Mouse (Mus musculus) MEL (cell line): ENCODE data around the gene Ctnnbl1.

Experiments
- CTCF ChIP-seq, 3 experiments: IDR thresholded peaks in 2 of 3; conservative IDR thresholded peaks in 1 of 3; 2 replicates each; pipeline ENCODE4 v1.5.1; 2011 to 2012; ENCODE audit warnings: low read length in 3 of 3, low read depth in 2 of 3, mild to moderate bottlenecking in 2 of 3, improper control_type of control experiment in 1 of 3, inconsistent platforms in 1 of 3, mixed read lengths in 1 of 3, moderate library complexity in 1 of 3; ENCODE audit not compliant: control insufficient read depth in 1 of 3, insufficient read depth in 1 of 3, poor library complexity in 1 of 3, severe bottlenecking in 1 of 3
- JUND ChIP-seq: IDR thresholded peaks from 2 replicates; pipeline ENCODE4 v1.6.1; 2011; ENCODE audit warnings: low read depth, mild to moderate bottlenecking, improper control_type of control experiment, low read length
- KAT2A ChIP-seq: conservative IDR thresholded peaks from 2 replicates; pipeline ENCODE4 v1.6.1; 2012; ENCODE audit warnings: low read depth, low read length, improper control_type of control experiment, inconsistent platforms
- MAFK ChIP-seq: IDR thresholded peaks from 2 replicates; pipeline ENCODE4 v1.6.1; 2011; ENCODE audit warnings: low read depth, mild to moderate bottlenecking, low read length, improper control_type of control experiment, borderline replicate concordance
- MAZ ChIP-seq: IDR thresholded peaks from 2 replicates; pipeline ENCODE4 v1.6.1; 2012; ENCODE audit warnings: low read depth, mild to moderate bottlenecking, inconsistent platforms, low read length, improper control_type of control experiment
- MEF2A ChIP-seq: IDR thresholded peaks from 2 replicates; pipeline ENCODE4 v1.6.1; 2014; ENCODE audit warnings: low read depth, mild to moderate bottlenecking, inconsistent platforms, low read length, improper control_type of control experiment; ENCODE audit not compliant: poor library complexity, insufficient replicate concordance, severe bottlenecking; ENCODE audit errors: extremely low read depth
- NELFE ChIP-seq: IDR thresholded peaks from 2 replicates; pipeline ENCODE4 v1.6.1; 2011; ENCODE audit warnings: low read depth, low read length, improper control_type of control experiment
- POLR2A ChIP-seq, 2 experiments: IDR thresholded peaks; 2 replicates each; pipeline ENCODE4 v1.6.1; 2011 to 2012; ENCODE audit warnings: low read length in 2 of 2, mild to moderate bottlenecking in 2 of 2, control low read depth in 1 of 2, improper control_type of control experiment in 1 of 2, low read depth in 1 of 2, moderate library complexity in 1 of 2; ENCODE audit not compliant: control insufficient read depth in 1 of 2, insufficient read depth in 1 of 2, poor library complexity in 1 of 2
- POLR2AphosphoS5 ChIP-seq: IDR thresholded peaks from 2 replicates; pipeline ENCODE4 v1.6.1; 2012; ENCODE audit warnings: low read depth, borderline replicate concordance, mild to moderate bottlenecking, inconsistent platforms, low read length, moderate library complexity, mixed read lengths
- ZNF384 ChIP-seq: IDR thresholded peaks from 2 replicates; pipeline ENCODE4 v1.6.1; 2012; ENCODE audit warnings: low read depth, mild to moderate bottlenecking, inconsistent platforms, low read length, improper control_type of control experiment

- TF ChIP-seq CTCF (IDR thresholded peaks at IDR 0.05 in 2 of 3, conservative IDR thresholded peaks at IDR 0.05 in 1 of 3; ENCODE audit: control insufficient read depth in 1 of 3, insufficient read depth in 1 of 3, low read depth in 2 of 3, low read length in 3 of 3, poor library complexity in 1 of 3, severe bottlenecking in 1 of 3), result no peak
- no peak for TF ChIP-seq POLR2A (IDR thresholded peaks at IDR 0.05; ENCODE audit: control insufficient read depth in 1 of 2, insufficient read depth in 1 of 2, low read depth in 1 of 2, low read length in 2 of 2, poor library complexity in 1 of 2)
- no peak for TF ChIP-seq NELFE
- no peak for TF ChIP-seq KAT2A
- no peak for TF ChIP-seq MAZ
- no peak for TF ChIP-seq MEF2A
- no peak for TF ChIP-seq ZNF384
- no peak for TF ChIP-seq MAFK
- TF ChIP-seq POLR2AphosphoS5, result no peak
- TF ChIP-seq JUND, result no peak
These were observed 47.0 kb downstream of the Ctnnbl1 start for GRCm38 (mm10) chr2:157784238-157784637.
